Mouse (Mus musculus) cortical plate, adult 2 months (tissue): Measurements from ENCODE around the gene 4930407I10Rik.

ENCODE experiments used
- CTCF ChIP-seq: fragments of 200-500 bp; IDR thresholded peaks from 2 replicates; pipeline ENCODE4 v1.5.1; 2011; ENCODE audit warnings: mild to moderate bottlenecking, control low read depth, low read length; ENCODE audit not compliant: insufficient read depth; ENCODE audit errors: extremely low read depth
- POLR2A ChIP-seq: fragments of 200-500 bp; IDR thresholded peaks from 2 replicates; pipeline ENCODE4 v1.6.1; 2011; ENCODE audit warnings: mild to moderate bottlenecking, low read length, control low read depth; ENCODE audit not compliant: insufficient read depth; ENCODE audit errors: extremely low read depth

DNA sequence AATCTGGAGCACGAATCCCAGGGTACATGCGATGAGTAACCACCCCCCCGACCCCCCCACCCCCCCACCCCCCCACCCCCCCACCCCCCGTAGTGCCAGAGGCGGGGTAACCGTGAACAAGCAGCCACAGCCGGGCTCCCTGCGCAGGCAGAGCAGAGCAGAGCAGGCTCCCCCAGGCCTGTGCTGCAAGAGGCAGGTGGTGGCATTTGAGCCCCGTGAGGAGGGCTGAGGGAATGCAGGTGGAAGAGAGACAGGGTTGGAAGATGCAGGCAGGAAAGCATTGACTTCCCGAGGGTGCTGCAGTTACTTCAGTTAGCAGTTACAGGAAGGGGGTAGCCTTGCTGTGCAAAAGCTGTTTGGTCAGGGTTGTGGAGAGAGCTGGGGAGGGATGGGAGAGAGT, 28.3 kb downstream of the 4930407I10Rik start:
- TF ChIP-seq CTCF (no peak), POLR2A (no peak)
